Mouse (Mus musculus) heart, postnatal 4 days (tissue): ENCODE measurements around the gene Scn3b. TPM values are rescaled to one million over a fixed set of nuclear protein-coding genes. Genes with fewer than 3 reads are reported as not detected.

Experiments
- DNase-seq: peaks from one replicate; pipeline ENCODE4 v3.0.0; 2021
- total RNA-seq, 2 experiments: library from RNA; stranded (reverse); gene quantifications; 2 replicates each; pipeline ENCODE4 v1.2.3; 2021

Gene Scn3b
- total RNA-seq, 2 experiments from 2014 or later, result 0.67 to 0.99 TPM

- no peak for DNase-seq
Measured at GRCm38 (mm10) chr9:40318771-40319170, 49.8 kb downstream of the Scn3b start.

GRCm38 (mm10) chr9:40320405-40320804, 51.4 kb downstream of the Scn3b start:
- DNase-seq, result no peak

- DNase-seq, result peak; percentile 85
Measured at GRCm38 (mm10) chr9:40320879-40321667, 52.1 kb downstream of the Scn3b start.

GRCm38 (mm10) chr9:40321668-40322003, 52.6 kb downstream of the Scn3b start:
- no peak for DNase-seq

GRCm38 (mm10) chr9:40322372-40322771, 53.4 kb downstream of the Scn3b start:
- DNase-seq, result no peak

GRCm38 (mm10) chr9:40323171-40323570, 54.2 kb downstream of the Scn3b start:
- DNase-seq, result no peak

GRCm38 (mm10) chr9:40323773-40324172, 54.8 kb downstream of the Scn3b start:
- no peak for DNase-seq

GRCm38 (mm10) chr9:40324232-40324792, 55.3 kb downstream of the Scn3b start:
- no peak for DNase-seq

- no peak for DNase-seq
Measured at GRCm38 (mm10) chr9:40324826-40325225, 55.8 kb downstream of the Scn3b start.

- no peak for DNase-seq
Measured at GRCm38 (mm10) chr9:40326260-40326915, 57.4 kb downstream of the Scn3b start.

- peak; percentile 95 for DNase-seq
Measured at GRCm38 (mm10) chr9:40330609-40331382, 61.8 kb downstream of the Scn3b start.

- DNase-seq, result no peak
Measured at GRCm38 (mm10) chr9:40331411-40332286, 62.6 kb downstream of the Scn3b start.

GRCm38 (mm10) chr9:40332326-40332725, 63.3 kb downstream of the Scn3b start:
- DNase-seq, result no peak

GRCm38 (mm10) chr9:40332731-40333648, 64.0 kb downstream of the Scn3b start:
- no peak for DNase-seq

- peak; percentile 85 for DNase-seq
Measured at GRCm38 (mm10) chr9:40333649-40334396, 64.8 kb downstream of the Scn3b start.

GRCm38 (mm10) chr9:40334617-40335016, 65.6 kb downstream of the Scn3b start:
- no peak for DNase-seq

GRCm38 (mm10) chr9:40336701-40337100, 67.7 kb downstream of the Scn3b start:
- peak; percentile 50 for DNase-seq

GRCm38 (mm10) chr9:40337131-40337820, 68.3 kb downstream of the Scn3b start:
- no peak for DNase-seq

GRCm38 (mm10) chr9:40339578-40339977, 70.6 kb downstream of the Scn3b start:
- DNase-seq, result no peak
